Mouse (Mus musculus): ENCODE measurements at regions not wholly inside any gene's neighbourhood (a gene's known extent, or its start where the extent isn't known, plus 50 kb on each side); places are given as distances from the start of the nearest gene placed in this dataset.

GRCm38 (mm10) chr14:104389297-104390071 is 78.3 kb downstream of the Pou4f1 start:
- TF ChIP-seq CTCF (IDR thresholded peaks at IDR 0.05; ENCODE audit: low read depth, low read length) (no peak), POLR2A (IDR thresholded peaks at IDR 0.05; ENCODE audit: extremely low read depth, insufficient read depth, low read length) (no peak)

Measured in liver, adult 2 months (tissue).